Mouse (Mus musculus) liver, adult 2 months (tissue): ENCODE measurements around the gene Lrba. TPM values are rescaled to one million over a fixed set of nuclear protein-coding genes. Genes with fewer than 3 reads are reported as not detected.

ENCODE experiments used
- DNase-seq: peaks from one replicate; pipeline ENCODE4 v3.0.0-alpha.2; 2011; ENCODE audit warnings: low read depth, low spot score; ENCODE audit errors: extremely low read depth
- H3K27ac ChIP-seq: fragments of 200-500 bp; replicated peaks from 2 replicates; pipeline ENCODE4 v1.5.1; 2012; ENCODE audit warnings: low read depth, mild to moderate bottlenecking, control low read depth, inconsistent platforms, low read length; ENCODE audit not compliant: insufficient read depth
- H3K27me3 ChIP-seq: fragments of 200-500 bp; 2 replicates; pipeline ENCODE4 v1.6.1; 2012; ENCODE audit warnings: mild to moderate bottlenecking, moderate library complexity, low read length, inconsistent platforms; ENCODE audit not compliant: control insufficient read depth, insufficient read depth
- H3K36me3 ChIP-seq: fragments of 200-500 bp; 2 replicates; pipeline ENCODE4 v1.6.1; 2012; ENCODE audit warnings: low read length, inconsistent platforms; ENCODE audit not compliant: control insufficient read depth, insufficient read depth
- H3K4me1 ChIP-seq: fragments of 200-500 bp; 2 replicates; pipeline ENCODE4 v1.6.1; 2011; ENCODE audit warnings: low read length; ENCODE audit not compliant: control insufficient read depth, insufficient read depth
- H3K4me3 ChIP-seq: fragments of 200-500 bp; 2 replicates; pipeline ENCODE4 v1.5.1; 2011; ENCODE audit warnings: low read depth, mild to moderate bottlenecking, control low read depth, low read length, moderate library complexity; ENCODE audit not compliant: insufficient read depth
- H3K79me2 ChIP-seq: fragments of 200-500 bp; 2 replicates; pipeline ENCODE4 v1.6.1; 2012; ENCODE audit warnings: inconsistent platforms, mild to moderate bottlenecking, low read length, moderate library complexity; ENCODE audit not compliant: control insufficient read depth, insufficient read depth
- H3K9ac ChIP-seq: fragments of 200-500 bp; 2 replicates; pipeline ENCODE4 v1.6.1; 2012; ENCODE audit warnings: low read depth, mild to moderate bottlenecking, control low read depth, inconsistent platforms, low read length
- CTCF ChIP-seq: fragments of 200-500 bp; IDR thresholded peaks from 2 replicates; pipeline ENCODE4 v1.5.1; 2011; ENCODE audit warnings: low read depth, low read length, control low read depth
- POLR2A ChIP-seq: fragments of 200-500 bp; IDR thresholded peaks from 2 replicates; pipeline ENCODE4 v1.6.1; 2011; ENCODE audit warnings: low read length, control low read depth; ENCODE audit not compliant: insufficient read depth; ENCODE audit errors: extremely low read depth
- WGBS: fragments of 180-500 bp; shearing (Covaris S2); methylation state at CpG from one replicate; pipeline ENCODE4 v1.1.7; 2018; 5-methylcytosine and 5-hydroxymethylcytosine counted together
- polyA plus RNA-seq: library from polyadenylated mRNA; depleted of rRNA; stranded (reverse); fragments of >200 nt; gene quantifications from 2 replicates; pipeline ENCODE4 v1.2.3, GENCODE M21; 2012
- total RNA-seq: library from RNA; depleted of rRNA; stranded (reverse); fragments of >200 nt; gene quantifications from 2 replicates; pipeline ENCODE4 v1.2.3, GENCODE M21; 2014

Lrba gene
- total and polyA plus RNA-seq, 2 experiments: 8.4 to 26.1 TPM

DNA sequence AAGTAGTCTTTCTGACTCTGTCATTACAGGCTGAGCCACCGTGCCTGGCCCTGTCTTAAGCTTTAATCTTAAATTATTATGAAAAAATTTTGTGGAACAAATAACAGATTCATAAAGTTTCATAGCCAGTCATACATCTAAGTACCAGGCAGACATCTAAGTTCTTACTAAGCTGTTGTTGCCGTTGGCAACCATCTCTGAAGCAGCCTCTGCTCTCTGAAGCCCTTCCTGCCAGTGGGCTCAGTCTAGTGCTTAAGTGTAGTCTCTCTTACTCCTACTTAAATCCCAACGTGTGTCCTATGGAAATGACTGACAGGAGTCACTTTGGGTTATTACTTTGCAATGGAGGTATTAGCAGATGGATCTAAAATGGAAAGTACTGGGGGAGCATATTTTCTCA lies 426.5 kb downstream of the Lrba start:
- TF ChIP-seq CTCF (no peak), POLR2A (no peak)
- no peak overlapping the region for H3K4me3 ChIP-seq
- H3K4me1 ChIP-seq: no peaks in the 10 kb centered on the region
- WGBS: 81% methylated on average over 3 of the region's 3 CpGs
- no peak overlapping the region for H3K27ac ChIP-seq
- no peaks in the 10 kb centered on the region for H3K36me3 ChIP-seq
- DNase-seq: no peak
- H3K9ac ChIP-seq: no peak overlapping the region
- H3K27me3 ChIP-seq: no peaks in the 10 kb centered on the region
- H3K79me2 ChIP-seq: no peaks in the 10 kb centered on the region

DNA sequence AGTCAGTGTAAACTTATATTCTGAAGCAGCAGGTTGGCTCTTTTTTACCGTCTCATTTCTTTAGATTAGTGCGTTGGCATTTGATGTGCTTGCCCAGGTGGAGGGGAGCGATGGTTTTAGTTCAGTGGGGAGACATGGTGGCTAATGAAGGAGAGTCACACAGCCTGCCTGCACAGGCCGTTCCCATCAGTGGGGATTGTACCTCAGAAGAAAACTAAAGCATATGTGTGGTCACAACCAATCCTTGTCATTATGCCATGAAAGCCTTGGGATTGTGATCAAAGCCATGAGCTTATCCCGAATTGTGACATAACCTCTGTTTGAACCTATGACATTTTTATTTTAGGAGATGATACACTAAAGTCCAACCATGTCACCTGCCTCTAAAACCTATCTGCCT lies 434.8 kb downstream of the Lrba start:
- Histone ChIP-seq H3K27ac (no peak overlapping the region), H3K9ac (no peak overlapping the region), H3K4me3 (no peak overlapping the region), H3K79me2 (no peaks in the 10 kb centered on the region), H3K27me3 (no peaks in the 10 kb centered on the region), H3K36me3 (peaks cover under 1% of the 10 kb centered on the region; the same call in 1 of the 2 replicates), H3K4me1 (no peaks in the 10 kb centered on the region)
- TF ChIP-seq POLR2A (no peak), CTCF (no peak)
- DNase-seq: no peak
- 89% methylated on average over 5 of the region's 5 CpGs for WGBS

DNA sequence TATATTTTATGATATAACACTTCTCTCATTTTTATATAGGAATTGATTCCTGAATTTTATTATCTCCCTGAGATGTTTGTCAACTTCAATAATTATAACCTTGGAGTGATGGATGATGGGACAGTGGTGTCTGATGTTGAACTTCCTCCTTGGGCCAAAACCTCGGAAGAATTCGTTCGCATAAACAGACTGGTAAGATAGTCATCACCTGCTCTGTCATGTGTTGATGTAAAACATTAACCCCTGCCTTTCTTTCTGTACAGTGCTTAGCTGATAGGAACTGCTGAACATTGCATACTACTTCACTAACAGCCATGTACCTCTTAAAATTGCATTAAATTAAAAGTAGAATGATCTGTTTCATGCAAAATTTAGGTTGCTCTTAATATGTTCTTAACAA lies 439.9 kb downstream of the Lrba start:
- Histone ChIP-seq H3K27ac (no peak overlapping the region), H3K36me3 (peaks cover 2% of the 10 kb centered on the region; the same call in 1 of the 2 replicates), H3K27me3 (no peaks in the 10 kb centered on the region), H3K79me2 (no peaks in the 10 kb centered on the region), H3K9ac (no peak overlapping the region), H3K4me1 (no peaks in the 10 kb centered on the region), H3K4me3 (no peak overlapping the region)
- TF ChIP-seq POLR2A: no peak
- no peak for TF ChIP-seq CTCF
- DNase-seq: no peak
- 50% methylated on average over 3 of the region's 3 CpGs for WGBS

DNA sequence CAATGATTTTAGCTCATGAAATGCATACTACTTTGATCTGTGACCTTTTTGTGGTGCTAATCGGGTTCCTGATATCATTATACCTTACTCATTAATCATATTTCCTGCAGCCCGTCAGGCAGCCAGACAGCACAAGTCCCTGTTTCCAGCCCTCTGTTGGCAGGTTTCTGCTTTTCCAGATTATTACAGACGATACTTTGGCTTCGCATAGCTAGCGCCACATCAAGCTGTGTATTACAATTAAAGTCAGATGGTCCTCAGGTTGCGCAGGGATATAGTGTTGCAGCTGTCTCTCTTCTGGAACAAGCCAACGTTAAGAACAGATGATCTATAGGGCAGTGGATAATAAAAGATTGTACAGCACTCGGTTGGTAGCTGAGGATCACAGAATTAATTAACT lies 443.7 kb downstream of the Lrba start:
- no peaks in the 10 kb centered on the region for H3K27me3 ChIP-seq
- H3K9ac ChIP-seq: no peak overlapping the region
- no peak overlapping the region for H3K4me3 ChIP-seq
- DNase-seq: no peak
- TF ChIP-seq POLR2A: no peak
- no peak for TF ChIP-seq CTCF
- H3K36me3 ChIP-seq: peaks cover 2% of the 10 kb centered on the region; the same call in 1 of the 2 replicates
- H3K27ac ChIP-seq: no peak overlapping the region
- no peaks in the 10 kb centered on the region for H3K79me2 ChIP-seq
- no peaks in the 10 kb centered on the region for H3K4me1 ChIP-seq
- 86% methylated on average over 8 of the region's 8 CpGs for WGBS

DNA sequence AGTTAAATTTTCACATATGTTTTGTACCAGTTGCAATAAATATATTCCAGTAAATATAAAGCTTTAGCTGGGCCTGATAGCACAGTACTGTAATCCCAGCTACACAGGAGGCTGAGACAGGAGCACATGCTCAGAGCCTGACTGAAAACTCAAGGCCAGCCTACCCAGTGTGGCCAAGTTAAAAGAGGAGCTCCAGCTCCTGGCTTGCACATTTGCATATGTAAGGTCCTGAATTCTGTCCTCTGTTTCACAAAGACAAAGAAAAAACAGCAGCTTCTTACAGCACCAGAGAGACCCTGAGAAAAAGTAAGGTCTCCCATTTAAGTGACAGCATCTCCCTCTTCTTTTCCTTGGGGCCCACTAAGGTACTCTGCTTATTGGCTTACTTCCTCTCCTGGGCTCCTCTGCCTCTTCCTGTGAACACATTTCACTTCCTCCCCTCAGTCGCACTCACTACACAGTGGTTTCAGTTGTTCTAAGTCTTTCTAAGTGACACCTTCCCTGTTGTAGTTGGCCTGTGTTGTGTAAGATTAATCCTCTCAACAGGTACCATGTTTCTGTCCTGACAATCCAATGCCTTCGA lies 453.2 kb downstream of the Lrba start:
- no peak for DNase-seq
- H3K79me2 ChIP-seq: no peaks in the 10 kb centered on the region
- no peaks in the 10 kb centered on the region for H3K27me3 ChIP-seq
- H3K27ac ChIP-seq: no peak overlapping the region
- TF ChIP-seq POLR2A (no peak), CTCF (no peak)
- H3K4me1 ChIP-seq: no peaks in the 10 kb centered on the region
- H3K4me3 ChIP-seq: no peak overlapping the region
- H3K9ac ChIP-seq: no peak overlapping the region
- H3K36me3 ChIP-seq: no peaks in the 10 kb centered on the region
- WGBS: 79% methylated on average over 2 of the region's 2 CpGs

DNA sequence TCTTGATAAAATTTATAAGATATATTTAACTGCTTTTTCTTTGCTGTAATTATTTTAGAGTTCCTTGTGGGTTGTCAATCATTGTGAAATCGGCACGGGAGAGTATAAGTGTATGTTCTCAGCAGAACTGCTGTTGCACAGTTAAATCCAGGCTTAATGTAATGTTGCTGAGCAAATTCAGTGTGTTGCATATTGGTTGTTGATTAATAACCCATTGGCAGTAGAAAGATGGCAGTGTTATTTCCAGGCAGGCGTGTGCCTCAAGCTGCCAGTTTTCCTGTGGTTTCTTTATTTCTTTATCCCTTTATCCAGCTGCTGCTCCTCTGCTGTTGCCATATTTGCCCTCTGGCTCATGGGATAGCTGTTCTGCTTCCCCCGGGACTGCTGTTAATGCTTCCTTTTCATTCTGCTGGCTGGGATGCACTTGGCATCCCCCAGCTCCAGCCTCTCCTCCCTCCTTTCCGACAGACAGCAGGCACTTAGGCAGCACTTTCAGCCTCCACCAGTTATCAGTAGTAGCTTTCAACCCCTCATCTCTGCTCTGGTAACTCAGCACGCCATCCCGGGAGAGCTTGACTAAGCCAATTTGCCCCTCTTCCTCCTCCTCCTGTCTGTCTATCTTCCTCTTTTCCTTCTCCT lies 463.2 kb downstream of the Lrba start:
- Histone ChIP-seq H3K4me3 (no peak overlapping the region), H3K79me2 (no peaks in the 10 kb centered on the region), H3K4me1 (no peaks in the 10 kb centered on the region), H3K36me3 (no peaks in the 10 kb centered on the region), H3K9ac (no peak overlapping the region), H3K27ac (no peak overlapping the region), H3K27me3 (no peaks in the 10 kb centered on the region)
- WGBS: 65% methylated on average over 7 of the region's 7 CpGs
- TF ChIP-seq CTCF (no peak), POLR2A (no peak)
- DNase-seq: peak; percentile 2
